Mouse (Mus musculus): ENCODE results near the gene Phf20.
A peak's percentile ranks its signal among the peaks of the same experiment; 100 is the strongest.

Phf20 gene

DNA sequence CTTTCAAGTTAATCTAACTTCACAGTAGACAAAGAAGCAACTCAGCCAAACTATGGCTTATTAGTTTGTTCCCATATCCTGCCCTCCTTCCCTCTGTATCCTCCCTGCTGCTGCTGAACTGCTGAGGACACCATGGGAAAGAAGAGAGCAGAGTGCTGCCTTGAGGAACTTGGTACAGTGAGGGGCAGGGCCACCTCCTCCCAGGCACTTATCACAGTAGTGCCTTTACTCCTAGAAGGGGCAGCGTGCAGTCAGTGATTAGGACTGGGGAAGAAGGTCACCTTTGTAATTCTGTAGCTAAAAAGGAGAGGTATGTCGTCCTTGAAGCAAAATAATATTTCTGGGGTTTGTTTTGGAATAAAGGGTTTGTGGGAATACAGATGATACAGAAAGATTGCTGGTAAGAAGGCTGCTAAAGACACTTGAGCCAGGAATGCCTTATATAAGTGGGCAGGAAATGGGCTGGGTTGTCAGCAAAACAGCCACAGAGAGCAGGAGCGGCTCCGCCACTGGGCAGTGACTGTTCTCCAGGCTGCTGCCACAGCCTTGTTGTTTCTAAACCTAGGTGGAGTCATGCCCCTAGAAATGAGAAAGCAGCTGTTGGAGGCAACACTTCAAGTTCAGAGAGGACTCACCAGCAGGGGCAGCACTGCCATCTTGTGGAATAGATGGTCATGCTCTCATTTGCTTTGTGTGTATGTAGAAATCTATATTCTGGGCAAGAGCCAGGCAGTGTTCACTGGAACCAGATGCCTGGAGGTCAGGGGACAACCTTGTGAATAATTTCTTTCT lies 82.2 kb downstream of the Phf20 start:
- peak; percentile 97 for DNase-seq

GRCm38 (mm10) chr2:156281227-156281626 lies 85.0 kb downstream of the Phf20 start:
- DNase-seq = no peak

DNA sequence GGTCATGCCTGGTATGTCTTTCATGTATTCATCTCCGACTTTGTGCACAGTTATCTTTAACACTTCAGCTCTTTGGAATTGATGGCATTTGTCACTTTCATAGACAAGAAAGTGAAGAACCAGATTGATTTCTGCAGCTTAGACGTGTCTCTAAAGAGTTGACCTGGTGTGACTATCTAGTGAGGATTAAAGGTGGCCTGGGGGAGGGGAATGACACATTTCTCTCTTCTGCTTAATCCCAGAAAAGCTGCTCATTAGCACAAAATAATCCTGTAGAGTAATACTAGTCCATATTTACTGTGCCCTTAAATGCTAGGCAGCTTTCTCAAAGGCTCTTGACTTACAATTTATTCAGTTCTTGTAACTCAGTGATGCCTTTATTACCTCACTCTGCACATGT lies 88.9 kb downstream of the Phf20 start:
- no peak for DNase-seq

GRCm38 (mm10) chr2:156286733-156287132 lies 90.5 kb downstream of the Phf20 start:
- DNase-seq = no peak

- DNase-seq = no peak
These were observed 92.0 kb downstream of the Phf20 start for GRCm38 (mm10) chr2:156288222-156288621.

DNA sequence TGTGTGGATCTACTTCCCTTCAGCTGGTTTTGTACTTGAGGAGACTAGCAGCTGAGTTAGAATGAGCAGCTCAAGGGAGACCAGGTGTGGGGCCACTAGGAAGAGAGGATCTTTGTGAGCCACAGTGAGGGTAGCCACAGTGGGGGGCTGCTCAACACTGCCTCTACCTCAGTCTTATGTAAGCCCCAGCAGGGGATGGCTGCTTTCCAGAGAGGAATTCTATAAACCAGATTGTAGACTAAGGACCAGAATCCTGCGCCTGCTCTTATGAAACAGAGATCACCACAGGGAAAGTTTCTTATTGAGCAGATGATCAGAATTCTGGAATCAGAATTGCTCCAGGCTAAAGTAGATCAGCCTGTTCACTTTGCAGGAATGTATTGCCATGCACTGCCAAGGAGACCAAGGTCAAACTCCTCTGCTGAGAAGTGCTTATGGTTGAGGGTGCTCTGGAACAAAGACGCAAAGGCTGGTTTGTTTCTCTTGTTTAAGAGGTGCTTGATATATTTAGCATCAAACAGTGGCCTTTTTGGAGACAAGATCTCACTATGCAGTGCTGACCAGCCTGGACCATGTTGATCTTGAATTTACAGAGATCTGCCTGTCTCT lies 93.4 kb downstream of the Phf20 start:
- peak; percentile 51 for DNase-seq

- DNase-seq = no peak
These were observed 95.7 kb downstream of the Phf20 start for GRCm38 (mm10) chr2:156291998-156292397.

DNA sequence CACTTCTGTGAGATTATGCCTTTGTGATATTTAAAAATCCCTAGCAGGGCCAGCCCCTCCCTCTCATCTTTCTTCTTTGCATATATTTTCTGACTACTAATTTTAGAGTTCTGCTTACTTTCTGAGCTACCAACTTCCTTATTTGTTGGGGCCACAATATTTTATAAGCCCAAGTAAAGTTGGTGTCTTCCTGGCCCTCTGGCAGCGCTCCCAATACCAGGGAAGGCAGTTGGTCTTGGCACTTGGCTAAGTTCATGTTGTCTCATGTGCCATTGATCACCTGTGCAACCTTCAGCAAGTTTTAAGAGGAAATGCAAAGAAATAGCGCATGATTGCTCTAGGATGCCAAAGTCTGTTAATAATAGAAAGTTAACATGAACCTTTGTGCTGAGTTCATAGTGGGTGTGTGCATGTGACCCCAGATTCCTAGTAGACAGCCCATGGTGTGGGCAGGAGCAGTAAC lies 99.4 kb downstream of the Phf20 start:
- no peak for DNase-seq

- peak; percentile 41 for DNase-seq
These were observed 99.9 kb downstream of the Phf20 start for GRCm38 (mm10) chr2:156296190-156296589.

DNA sequence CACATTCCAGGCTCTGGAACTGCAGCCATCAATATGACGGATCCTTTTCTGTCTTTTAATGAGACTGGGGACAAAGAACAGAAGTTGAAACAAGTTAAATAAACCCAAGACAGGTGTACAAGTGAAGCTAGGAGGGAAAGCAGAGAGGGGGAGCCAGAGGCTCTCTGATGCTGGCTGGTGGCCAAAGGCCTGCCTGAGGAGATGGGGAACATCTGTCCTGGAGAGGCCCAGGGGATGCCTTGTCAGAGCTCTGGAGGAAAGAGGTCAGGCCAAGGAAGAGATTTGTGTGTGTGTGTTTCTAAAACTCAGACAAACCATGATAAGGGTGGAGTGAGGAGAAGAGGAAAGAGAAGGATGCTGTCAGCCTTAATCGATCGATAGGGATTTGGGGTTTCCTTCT lies 101.4 kb downstream of the Phf20 start:
- DNase-seq = no peak

DNA sequence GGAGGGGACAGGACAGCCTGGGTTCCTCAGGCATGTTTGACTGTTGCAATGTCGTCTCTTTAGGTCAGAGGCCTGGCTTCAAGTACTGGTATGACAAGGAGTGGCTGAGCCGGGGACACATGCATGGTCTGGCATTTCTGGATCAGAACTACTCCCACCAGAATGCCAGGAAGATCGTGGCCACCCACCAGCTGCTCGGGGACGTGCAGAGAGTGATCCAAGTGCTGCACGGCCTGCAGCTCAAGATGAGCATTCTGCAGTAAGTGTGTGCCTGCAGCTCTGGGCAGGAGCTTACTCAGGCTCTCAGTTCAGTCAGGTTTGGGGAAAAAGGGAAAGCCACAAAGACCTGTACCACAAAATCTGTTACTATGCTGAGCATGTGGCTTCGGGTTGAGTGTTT lies 102.2 kb downstream of the Phf20 start:
- DNase-seq = no peak

GRCm38 (mm10) chr2:156302063-156302462 lies 105.8 kb downstream of the Phf20 start:
- no peak for DNase-seq

GRCm38 (mm10) chr2:156304351-156304750 lies 108.1 kb downstream of the Phf20 start:
- no peak for DNase-seq

DNA sequence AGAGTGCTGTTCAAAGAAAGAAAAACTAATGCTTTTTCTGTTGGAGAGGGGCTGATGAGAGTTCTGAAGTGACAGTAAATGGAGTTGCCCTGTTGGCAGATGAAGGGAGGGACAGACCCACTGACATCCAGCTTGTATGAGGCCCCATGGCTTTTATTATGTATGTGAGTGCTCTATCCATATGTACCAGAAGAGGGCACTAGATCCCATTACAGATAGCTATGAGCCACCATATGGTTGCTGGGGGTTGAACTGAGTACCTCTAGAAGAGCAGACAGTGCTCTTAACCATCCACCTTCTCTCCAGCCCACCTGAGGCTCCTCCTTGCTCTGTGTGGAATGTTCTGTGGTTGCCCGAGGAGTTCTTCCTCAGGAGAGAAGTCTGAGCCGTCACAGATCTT lies 109.6 kb downstream of the Phf20 start:
- DNase-seq = peak; percentile 54

DNA sequence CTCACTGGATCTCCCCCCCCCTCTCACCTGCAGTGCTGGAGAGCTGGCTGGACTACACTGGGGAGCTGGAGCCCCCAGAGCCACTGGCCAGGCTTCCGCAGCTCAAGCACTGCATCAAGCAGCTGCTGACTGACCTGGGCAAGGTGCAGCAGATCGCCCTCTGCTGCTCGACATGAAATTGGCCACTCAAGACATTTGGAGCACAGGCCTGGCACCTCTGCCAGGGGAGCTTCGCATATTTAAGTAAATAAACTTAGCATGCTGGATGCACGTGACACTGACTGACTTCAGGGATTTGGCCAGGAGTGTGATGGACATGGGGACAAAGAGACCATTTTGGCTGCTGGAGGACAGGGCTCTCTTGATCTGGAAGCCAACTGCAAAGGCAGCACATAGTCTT lies 111.0 kb downstream of the Phf20 start:
- DNase-seq = peak; percentile 57

DNA sequence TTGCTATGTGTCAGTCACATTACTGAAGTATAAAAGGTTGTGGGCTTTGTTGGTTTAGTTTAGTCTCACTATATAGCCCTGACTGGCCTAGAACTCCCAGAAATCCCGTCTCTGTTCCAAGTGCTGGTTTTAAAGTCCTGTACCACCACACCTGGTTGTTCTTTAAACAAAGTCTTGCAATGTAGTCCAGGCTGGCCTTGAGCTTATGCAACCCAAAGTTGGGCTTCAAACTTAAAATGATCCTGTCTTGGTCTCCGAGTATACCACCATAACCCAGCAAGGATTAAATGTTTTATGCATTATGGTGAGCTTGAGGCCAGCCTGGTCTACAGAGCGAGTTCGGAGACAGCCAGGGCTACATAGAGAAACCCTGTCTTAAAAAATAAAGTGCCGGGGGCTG lies 113.7 kb downstream of the Phf20 start:
- DNase-seq = no peak

DNA sequence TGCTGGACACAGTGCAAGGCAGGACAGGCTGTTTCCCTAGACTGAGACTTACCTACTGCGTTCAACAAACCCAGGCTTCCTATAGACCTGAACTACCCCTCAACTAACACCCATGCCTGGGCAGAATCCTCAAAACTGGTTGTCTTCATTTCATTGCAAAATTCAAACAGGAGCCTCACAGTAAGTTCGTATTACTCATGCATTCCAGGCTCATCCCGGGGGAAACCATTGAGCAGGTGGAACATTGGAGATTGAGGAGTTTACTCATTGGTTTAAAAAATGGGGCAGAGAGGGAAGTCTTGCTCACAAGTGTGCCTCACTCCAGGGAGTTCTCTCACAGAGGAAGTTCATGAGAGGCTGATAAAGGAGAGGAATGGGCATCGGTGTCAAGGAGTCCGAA lies 114.2 kb downstream of the Phf20 start:
- no peak for DNase-seq

DNA sequence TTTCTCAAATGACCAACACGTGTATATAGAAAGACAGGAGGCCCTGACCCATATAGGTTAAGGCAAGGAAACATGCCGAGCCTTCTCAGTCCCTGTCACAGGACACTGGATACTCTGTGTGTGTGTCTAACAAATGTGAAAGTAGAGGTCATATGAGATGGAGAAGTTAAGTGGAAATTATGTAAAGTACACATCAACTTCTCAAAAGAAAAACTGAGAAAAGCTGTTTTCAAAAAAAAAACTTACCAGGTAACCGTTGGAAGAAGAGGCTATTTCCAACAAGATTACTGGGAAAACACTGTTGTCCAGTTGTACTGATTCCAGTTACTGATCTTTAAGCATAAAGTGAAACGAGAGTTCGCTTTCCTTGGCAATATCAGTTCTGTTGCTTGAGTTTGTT lies 114.7 kb downstream of the Phf20 start:
- no peak for DNase-seq

GRCm38 (mm10) chr2:156311441-156311840 lies 115.2 kb downstream of the Phf20 start:
- no peak for DNase-seq

- peak; percentile 63 for DNase-seq
These were observed 115.6 kb downstream of the Phf20 start for GRCm38 (mm10) chr2:156311841-156312291.

- peak; percentile 89 for DNase-seq
These were observed 116.1 kb downstream of the Phf20 start, which contains the start of the genes Cnbd2 and Scand1 for GRCm38 (mm10) chr2:156312297-156312897. Gene Cnbd2 (plus strand): TSS chr2:156312299. Gene Scand1 (minus strand): TSS chr2:156312704.

DNA sequence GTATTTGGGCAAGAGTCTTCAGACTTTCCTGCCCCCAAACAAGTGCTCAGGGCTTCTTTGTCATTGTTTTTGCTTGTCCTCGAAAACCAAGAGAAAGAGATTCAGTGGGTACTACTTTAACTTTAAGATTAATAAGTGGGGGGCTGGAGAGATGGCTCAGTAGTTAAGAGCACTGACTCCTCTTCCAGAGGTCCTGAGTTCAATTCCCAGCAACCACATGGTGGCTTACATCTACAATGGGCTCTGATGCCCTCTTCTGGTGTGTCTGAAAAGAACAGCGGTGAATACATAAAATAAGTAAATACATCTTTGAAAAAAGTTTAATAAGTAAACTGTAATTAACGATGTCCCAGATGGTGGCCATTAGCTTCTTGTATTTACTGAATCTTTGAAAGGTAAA lies 116.9 kb downstream of the Phf20 start:
- DNase-seq = no peak

DNA sequence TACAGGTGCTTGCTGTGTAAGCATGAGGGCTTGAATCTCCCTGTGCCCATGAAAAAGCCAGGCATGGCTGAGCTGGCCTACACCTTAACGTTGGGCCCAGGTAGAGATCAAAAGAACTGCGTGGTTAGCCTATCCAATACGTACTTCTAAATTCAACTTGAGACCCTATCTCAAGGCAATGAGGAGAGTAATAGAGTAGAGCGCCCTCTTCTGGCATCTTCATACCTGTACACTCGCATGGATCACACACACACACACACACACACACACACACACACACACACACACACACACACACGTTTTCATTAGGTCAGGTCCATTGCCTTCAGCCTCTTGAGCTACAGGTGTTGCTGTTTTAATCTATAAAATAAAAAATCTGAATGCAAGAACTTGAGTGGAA lies 118.5 kb downstream of the Phf20 start:
- no peak for DNase-seq

GRCm38 (mm10) chr2:156318491-156318890 lies 122.2 kb downstream of the Phf20 start:
- DNase-seq = peak; percentile 14
